Mouse (Mus musculus) ES-CJ7 (cell line): ENCODE measurements around the gene Zfp710.

Source experiments
- DNase-seq: peaks from one replicate; pipeline ENCODE4 v3.0.0; 2011; ENCODE audit warnings: low read depth, low spot score

Gene Zfp710

DNA sequence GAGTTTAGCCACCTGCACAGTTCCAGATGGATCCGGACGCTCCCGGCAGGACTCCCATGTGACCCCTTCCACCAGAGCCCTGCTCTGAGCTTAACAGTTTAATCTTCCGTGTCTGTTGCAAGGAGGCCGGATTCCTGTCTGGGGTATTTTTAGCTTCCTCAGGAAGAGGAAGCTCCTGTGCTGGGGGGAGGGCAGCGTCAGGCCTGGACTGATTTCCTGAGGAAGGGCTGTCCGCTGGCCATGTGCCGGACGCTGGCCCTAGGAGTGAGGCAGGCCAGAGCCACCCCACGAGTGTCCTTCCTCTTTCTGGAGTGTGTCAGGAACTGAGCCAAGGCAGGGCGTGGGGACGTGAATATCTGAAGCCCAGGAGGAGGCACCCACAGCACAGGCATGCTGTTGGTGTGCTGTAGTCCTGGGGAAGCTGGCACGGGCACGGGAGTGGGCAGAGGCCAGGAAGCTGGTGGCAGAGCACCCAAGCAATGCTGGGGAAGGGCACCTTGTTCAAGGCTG lies 54.2 kb downstream of the Zfp710 start:
- DNase-seq, result peak; percentile 47

DNA sequence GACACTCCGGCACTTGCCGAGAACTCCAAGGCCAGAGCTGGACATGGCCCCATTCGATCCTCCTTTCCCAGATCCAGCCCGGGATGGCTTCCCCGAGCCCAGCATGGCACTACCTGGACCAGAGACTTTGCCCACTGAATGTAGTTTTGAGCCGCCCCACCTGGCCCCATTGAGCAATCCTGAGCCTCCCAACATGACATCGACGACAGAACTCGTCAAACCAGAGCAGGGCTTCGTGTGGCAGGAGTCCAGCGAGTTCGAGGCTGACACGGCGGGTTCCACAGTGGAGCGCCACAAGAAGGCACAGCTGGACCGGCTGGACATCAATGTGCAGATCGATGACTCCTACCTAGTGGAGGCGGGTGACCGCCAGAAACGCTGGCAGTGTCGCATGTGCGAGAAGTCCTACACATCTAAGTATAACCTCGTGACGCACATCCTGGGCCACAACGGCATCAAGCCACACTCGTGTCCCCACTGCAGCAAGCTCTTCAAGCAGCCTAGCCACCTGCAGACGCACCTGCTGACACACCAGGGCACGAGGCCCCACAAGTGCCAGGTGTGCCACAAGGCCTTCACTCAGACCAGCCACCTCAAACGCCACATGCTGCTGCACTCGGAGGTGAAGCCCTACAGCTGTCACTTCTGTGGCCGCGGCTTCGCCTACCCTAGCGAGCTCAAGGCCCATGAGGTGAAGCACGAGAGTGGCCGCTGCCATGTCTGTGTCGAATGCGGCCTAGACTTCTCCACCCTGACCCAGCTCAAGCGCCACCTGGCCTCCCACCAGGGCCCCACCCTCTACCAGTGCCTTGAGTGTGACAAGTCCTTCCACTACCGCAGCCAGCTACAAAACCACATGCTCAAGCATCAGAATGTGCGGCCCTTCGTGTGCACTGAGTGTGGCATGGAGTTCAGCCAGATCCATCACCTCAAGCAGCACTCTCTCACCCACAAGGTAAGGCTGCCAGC lies 57.3 kb downstream of the Zfp710 start:
- no peak for DNase-seq

DNA sequence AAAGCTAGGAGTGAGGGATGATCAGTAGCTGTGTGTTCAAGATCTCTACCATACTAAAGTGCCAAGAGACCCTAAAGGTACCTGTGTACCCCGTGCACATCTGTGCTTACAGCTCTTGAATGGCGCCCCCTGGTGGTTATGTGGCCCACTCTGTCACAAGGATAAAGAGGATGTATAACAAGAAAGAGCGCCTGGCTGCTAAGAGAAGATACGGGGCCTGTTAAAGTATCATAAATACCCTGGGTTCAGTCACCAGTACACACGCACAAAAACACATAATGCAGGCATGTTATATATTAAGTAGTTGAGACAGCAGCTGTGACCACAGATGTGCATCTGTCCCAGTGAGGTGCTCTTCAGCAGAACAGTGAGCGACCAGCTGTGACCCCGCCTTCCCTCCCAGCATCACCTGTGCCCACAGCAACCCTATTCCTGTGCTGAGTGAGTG lies 59.9 kb downstream of the Zfp710 start:
- DNase-seq, result peak; percentile 90

DNA sequence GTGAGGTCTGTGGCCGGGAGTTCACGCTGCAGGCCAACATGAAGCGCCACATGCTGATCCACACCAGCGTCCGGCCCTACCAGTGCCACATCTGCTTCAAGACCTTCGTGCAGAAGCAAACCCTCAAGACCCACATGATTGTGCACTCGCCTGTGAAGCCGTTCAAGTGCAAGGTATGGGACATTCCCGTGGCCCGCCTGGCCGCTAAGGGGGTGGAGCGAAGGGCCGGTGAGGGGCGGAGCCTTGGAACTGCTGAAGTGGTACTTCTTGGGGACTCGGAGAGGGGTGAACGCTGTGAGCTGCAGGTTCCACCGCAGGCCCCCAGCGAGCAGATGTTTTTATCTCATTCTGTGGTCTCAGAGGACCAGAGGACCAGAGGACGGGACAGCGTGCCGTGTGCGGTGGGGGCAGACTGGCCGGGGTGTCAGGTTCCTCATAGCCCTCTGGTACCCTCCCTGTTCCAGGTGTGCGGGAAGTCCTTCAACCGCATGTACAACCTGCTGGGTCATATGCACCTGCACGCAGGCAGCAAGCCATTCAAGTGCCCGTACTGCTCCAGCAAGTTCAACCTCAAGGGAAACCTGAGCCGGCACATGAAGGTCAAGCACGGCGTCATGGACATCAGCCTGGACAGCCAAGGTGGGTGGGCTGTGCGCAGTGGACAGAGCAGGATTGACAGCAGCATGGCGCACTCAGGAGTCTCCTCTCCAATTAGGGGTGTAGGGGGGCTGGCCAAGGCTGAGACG lies 61.5 kb downstream of the Zfp710 start:
- DNase-seq, result no peak

DNA sequence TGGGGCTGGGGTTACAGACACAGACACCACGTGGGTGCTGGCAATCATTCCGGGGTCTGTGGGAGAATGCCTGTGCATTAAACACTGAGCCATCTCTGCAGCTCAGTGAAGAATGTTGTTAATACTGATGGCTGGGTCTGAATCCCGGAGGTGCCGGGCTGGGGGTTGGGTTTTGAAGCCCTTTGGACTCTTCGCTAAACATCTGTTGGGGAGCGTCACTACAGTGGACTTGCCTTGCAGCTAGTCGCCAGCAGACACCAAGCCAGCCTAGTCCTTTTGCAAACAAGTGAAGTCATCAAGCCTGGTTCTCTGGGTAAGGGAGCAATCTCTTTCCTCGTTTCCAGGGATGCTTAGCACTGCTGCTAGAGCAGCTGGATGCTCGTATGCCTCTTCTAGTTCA lies 63.6 kb downstream of the Zfp710 start:
- DNase-seq, result no peak

DNA sequence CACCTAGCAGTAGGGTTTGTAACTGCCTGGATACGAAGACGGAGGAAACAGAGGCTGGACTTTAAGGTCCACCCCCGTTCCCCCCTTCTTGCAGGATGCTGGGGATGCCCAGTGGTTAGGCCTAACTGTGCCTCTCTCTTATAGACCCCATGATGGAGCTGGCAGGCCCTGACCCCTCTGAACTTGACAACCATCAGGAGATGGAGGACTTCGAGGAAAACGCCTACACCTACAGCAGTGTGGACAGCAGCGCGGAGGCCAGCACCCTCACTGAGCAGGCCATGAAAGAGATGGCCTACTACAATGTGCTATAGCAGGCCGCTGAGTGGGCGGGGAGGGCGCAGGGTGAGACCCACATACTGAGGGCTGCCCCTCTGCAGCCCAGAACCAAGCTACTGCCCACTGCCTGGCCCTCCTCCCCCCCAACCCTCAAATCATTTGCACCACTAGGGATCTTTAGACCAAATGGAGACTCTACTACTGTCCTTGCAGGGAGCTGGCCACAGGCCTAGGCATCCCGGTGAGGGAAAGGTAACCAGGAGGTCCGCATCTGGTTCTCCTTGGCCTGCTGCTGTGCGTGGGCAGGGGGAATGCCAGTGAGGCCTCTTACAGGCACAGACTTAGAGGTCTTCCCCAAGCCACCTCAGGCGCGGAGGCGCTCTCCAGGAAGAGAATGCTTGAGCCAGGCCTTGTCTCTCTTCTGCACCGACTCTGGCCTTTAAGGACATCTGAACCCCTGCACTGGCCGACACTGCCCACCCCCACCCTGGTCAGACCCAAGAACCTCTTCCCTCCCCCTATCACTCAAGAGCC lies 65.8 kb downstream of the Zfp710 start:
- DNase-seq, result no peak

DNA sequence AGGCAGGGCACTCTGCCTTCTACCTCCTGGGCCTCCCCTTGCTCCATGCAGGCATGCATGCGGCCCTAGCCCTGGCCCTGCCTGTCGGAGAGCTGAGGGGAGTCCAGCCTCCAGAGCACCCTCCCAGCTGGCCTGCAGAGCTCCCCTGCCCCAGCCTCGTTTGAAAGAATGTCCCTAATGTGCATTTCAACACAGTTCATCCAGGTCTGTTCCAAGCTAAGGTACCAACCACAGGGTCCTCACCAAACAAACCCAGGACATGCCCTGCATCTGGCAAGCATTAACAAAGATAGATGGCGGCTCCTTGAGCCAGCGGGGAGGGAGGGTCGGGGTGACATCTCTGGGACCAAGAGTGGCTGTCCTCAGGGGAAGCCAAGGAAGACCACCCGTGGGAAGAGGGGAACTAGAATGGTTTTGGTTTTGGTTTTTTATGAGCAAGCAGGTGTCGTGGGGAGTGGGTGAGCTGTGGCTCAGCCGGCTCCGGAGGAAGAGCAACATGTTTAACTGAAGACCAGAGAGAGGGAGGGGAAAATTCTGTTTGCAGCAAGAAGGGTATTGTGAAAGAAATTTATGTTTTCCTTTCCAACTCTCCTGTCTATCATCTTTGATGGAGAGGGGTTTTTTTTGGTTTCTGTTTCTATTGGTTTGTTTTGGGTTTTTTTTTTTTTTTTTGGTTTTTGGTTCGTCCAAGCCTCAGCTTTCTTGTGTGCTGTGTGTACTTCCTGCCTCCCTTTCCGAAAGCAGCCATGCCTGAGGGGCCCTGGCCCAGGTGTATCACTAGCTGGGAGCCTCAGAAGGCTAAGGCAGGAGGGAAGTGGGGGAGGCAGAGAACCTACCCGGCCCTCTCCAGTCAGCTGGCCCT lies 66.6 kb downstream of the Zfp710 start:
- DNase-seq, result no peak

DNA sequence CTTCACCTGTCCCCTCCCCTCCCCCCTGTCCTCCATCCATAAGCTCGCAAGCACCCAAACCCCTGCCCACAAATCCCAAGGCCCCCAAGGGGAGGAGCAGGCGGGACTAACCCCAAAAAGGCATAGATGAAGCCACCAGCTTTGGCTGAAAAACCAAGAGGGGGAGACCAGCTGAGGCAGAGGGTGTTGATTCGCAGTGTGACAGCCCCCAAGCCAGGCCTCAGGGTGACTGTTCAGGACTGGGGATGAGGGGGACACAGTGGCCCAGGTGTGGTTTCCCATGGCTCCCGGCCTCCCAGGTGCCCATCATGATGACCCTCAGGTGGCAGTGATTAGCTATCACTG lies 67.2 kb downstream of the Zfp710 start:
- no peak for DNase-seq

DNA sequence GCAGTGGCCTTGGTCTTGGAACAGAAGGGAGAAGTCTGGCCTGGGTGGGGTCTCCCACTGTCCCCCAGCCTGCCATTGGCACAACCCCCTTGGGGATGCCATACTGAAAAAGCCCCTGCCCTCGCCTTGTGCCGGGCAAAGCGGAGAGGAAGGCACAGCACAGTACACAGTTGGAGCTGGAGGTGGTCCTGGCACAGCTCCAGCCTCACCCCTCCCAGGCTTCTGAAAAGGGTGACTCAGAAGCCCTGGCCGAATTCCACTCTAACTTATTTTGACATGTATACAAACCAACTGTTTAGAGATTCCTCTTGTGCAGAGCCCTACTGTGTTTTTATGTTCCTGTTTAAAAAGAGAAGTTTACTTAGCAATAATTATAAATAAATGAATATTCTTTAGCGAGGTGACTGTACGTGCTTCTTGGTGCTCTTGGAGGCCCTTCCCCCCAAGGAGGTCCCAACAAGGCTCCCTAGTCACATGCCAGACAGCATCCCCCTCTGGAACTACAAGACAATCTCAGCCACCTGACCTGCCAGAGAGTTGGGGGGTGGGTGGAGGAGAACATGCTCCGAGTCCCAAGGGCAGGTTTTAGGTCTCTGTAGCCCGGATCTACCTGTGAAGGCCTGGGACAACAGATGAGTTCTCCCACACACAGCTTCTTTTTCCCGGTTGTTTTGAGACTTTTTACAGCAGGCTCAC lies 67.9 kb downstream of the Zfp710 start:
- no peak for DNase-seq

DNA sequence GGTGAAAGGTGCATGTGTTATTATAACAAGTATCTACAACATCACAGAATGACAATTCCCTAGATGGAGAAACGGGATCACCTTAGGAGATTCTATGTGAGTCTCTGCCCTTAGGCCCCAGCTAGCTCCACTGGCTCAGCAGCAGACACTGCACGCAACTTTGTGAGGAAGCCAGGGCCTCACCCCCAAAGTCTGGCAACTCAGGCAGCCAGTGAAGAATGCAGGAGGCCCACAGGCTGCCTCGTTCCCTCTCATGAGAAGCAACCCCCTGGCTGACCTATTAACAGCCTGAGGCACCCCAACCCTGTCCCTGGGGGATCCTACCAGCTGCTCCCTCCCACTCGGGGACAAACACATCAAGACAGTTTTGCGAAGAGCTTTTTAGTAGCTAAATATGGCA lies 69.9 kb downstream of the Zfp710 start:
- no peak for DNase-seq

DNA sequence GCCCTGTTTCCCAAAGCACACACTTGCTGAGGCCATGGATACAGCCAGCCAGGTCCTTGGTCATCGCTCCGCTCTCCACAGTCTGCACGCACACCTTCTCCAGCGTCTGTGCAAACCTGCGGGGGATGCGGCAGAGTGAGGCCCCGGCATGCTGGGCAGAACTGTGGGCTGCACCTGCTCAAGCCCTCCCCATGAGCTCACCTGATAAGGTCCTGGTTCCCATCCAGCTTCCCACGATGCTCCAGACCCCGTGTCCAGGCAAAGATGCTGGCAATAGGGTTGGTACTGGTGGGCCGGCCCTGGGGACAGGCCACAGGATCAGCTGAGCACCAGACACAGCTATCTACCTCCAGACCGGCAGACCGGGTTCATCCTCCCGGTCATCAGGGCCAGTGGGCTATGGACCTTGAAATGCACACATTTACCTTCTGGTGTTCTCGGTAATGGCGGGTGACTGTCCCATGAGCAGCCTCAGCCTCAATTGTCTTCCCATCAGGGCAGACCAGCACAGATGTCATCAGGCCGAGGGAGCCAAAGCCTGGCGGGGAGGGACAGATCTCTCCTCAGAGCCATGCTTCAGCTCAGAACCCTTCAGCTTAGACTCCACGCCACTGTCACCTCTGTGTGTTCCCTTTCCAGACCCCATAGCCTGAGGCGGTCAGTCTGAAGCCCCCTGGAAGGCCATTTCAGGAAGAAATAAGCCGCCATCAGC lies 71.1 kb downstream of the Zfp710 start:
- DNase-seq, result no peak

DNA sequence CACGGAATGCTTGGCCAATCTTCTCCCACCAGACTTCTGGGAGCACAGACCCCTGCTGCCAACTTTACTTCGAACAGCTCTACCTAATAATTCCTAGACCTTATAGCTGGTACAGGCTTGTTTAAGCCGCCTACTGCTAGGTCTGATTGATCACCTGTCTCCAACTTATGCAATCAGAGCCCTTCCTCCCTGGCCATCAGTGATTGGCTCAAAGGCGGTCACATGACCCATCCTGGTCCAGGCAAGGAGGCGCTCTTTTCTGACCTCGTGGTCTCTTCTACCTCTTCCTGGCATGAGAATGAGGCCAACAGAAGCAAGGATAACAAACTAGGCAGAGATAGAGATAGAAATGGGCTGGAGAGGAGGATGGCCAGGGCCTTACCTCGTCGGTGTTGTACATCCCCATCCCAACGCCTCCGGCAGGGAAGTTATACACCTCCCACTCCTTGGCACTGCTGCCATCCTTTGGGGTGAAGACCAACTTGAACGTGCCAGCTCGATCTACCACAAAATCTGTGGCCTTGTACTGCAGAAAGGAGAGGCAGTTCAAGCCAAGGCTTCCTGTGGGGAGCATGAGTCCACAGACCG lies 73.9 kb downstream of the Zfp710 start:
- DNase-seq, result peak; percentile 78

DNA sequence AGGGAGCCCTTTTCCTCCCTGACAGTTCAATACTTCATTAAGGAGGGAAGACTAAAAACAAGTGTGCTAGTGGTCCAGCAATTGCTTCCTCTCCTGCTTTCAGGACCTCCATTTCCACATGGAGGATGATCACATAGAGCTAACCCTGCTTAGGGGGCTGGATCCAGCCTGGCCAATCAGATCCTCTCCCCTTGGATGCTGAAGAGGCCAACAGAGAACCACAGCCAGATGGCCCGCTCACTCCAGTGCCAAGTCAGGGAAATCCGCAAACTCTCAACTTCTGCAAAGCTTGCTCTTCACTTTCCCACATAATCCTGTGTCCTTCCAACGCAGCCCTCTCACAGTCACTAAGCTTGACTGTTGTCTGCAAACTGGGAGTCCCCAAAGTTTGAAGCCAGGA lies 78.7 kb downstream of the Zfp710 start:
- no peak for DNase-seq

DNA sequence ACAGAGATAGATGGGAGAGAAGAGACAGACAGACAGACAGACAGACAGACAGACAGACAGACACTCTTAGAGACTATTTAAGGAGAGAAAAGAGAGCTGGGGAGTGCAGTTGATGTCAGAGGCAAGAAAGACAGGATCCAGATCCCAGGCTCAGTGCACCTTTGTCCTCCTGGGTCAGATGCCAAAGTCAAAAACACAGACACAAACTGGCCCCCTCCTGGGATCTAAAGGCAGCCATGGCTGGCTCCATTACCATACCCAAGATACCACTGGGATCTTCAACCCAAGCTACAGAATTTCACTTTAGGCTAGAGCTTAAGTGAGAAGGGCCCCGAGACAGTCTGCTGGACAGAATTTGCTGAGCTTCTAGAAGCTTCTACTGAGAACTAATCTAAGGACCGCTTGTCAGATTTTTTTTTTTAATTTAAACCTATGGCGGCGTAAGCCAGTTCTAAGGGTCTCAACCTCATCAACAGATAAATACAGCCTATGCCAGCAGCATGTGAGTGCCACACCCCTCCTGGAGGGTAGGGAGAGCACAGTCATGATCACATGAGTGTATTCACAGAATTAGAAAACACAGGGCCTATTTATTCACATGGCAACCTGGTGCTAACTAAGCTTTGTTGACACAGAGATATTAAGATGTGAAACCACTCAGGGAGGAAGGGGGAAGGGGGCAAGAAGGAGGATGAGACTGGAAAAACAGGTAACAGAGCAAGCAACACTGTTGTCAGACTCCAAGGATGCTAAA lies 81.2 kb downstream of the Zfp710 start:
- no peak for DNase-seq

DNA sequence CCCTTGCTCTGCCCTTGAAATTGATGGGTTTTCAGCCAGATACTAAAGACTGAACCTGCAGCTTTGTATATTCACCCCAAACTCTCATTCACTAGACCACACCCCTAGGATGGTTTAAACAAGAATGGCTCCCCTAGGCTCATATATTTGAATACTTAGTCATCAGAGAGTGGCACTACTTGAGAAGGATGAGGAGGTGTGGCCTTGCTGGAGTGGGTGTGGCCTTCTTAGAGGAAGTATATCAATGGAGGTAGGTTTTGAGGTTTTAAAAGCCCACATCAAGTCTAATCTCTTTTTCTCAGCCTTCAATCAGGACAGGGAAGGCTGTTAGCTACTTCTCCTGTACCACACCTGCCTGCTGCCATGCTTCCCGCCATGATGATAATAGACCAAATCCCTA lies 81.8 kb downstream of the Zfp710 start:
- peak; percentile 67 for DNase-seq

DNA sequence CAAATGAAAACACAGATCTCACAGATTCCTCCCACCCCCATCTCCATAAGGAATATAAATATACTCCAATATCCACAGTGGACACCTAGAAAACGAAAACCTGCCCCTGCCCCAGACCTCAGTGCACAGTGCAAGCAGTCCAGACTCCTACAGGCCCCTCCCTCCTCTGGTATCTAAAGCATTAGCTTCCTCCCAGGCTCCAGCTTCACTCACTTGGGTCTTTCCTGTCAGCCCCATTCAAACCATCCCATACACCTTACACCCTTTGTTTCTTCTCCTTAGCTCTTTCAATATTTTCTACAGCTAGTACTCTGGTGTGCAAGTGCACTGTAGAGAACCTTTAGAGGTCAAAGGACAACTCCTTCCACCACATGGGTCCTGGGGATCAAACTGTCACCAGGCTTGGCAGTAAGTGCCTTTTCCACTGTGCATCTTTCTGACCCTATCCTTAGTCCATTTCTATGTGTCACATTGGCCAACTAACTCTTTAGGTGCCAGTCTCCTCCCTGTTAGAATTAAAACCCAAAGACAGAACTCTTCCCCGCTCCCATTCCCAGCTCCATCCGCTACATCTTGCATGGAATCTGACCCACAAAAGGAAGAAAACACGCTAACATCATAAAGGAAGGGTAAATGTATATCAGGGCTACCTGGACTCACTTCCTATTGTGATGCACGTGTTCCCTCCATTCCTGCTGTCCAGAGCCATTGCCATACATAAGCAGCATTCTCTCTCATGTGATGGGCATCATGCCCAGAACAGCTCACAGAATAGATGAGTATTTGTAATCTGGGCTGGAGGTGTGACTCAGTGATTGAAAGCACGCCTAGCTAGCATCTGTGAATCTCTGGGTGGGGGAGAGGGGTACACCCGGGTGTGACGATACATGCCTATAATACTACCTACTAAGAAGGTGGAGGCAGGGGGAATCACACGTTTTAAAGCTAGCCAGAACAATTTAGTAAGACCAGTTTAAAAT lies 86.7 kb downstream of the Zfp710 start:
- DNase-seq, result peak; percentile 54

DNA sequence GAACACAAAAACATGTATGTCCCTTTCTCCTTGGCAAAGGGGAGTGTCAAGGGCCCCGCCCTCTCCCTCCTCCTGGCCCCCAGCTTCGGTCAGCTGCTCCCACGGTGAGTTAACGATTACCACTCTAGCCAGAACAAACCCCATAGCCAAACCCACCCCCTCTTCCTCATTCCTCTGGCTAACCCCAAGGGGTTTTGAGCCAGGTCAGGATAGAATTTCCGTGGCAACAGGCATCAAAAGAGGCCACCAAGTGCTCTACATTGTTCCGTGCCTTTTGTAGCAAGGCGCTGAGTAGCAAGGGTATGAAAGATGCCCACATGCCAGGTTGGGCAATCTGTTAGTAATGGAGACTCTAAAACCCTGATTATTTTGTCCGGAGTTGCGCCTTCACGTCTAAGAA lies 89.4 kb downstream of the Zfp710 start:
- DNase-seq, result peak; percentile 43
